Mouse (Mus musculus): ENCODE data around the gene Usp35.

- no peak for TF ChIP-seq CTCF (IDR thresholded peaks at IDR 0.05; ENCODE audit: low read depth)
- TF ChIP-seq EP300 (IDR thresholded peaks at IDR 0.05; ENCODE audit: low read depth), result no peak
Observed at GRCm38 (mm10) chr7:97379304-97379703, 47.5 kb upstream of the Usp35 start.

All from heart, postnatal 0 days (tissue).